Mouse (Mus musculus) E14TG2a.4 (cell line): Measurements from ENCODE around the gene Pcbd2.
"Not testable (repeated sequence)": the region's sequence is repeated elsewhere in the genome, so short reads cannot be mapped to it uniquely, and the experiment has no call there.

Source experiments
- H3K27me3 ChIP-seq: 2 replicates; pipeline ENCODE4 v1.6.1; 2014; ENCODE audit warnings: low read length, control low read depth; ENCODE audit not compliant: insufficient read depth
- H3K36me3 ChIP-seq: 2 replicates; pipeline ENCODE4 v1.6.1; 2014; ENCODE audit warnings: low read length, control low read depth; ENCODE audit not compliant: insufficient read depth
- H3K4me1 ChIP-seq: replicated peaks from 2 replicates; pipeline ENCODE4 v1.6.1; 2014; ENCODE audit warnings: low read depth, low read length, control low read depth
- H3K4me3 ChIP-seq: replicated peaks from 2 replicates; pipeline ENCODE4 v1.5.1; 2014; ENCODE audit warnings: mild to moderate bottlenecking, low read length
- H3K9me3 ChIP-seq: 2 replicates; pipeline ENCODE4 v1.6.1; 2014; ENCODE audit warnings: low read length, control low read depth
- CTCF ChIP-seq: conservative IDR thresholded peaks from 2 replicates; pipeline ENCODE4 v1.5.1; 2014; ENCODE audit warnings: low read length
- NANOG ChIP-seq: IDR thresholded peaks from 2 replicates; pipeline ENCODE4 v1.6.1; 2014; ENCODE audit warnings: borderline replicate concordance, low read length, mixed read lengths
- POU5F1 ChIP-seq: IDR thresholded peaks from 2 replicates; pipeline ENCODE4 v1.6.1; 2014; ENCODE audit warnings: low read length, borderline replicate concordance

Pcbd2 gene

GRCm38 (mm10) chr13:55727120-55727838 is at the start of gene Pcbd2:
TSS of gene Pcbd2 (plus strand) at chr13:55727368.
- Histone ChIP-seq H3K27me3 (no peaks in the 10 kb centered on the region), H3K4me3 (peak within 1 kb of the TSS; percentile 87), H3K36me3 (peaks cover 18% of the 10 kb centered on the region), H3K4me1 (peaks cover 22% of the 10 kb centered on the region), H3K9me3 (no peaks in the 10 kb centered on the region)
- no peak for TF ChIP-seq NANOG

GRCm38 (mm10) chr13:55682201-55682600 is 45.0 kb upstream of the Pcbd2 start:
- H3K27me3 ChIP-seq: no peaks in the 10 kb centered on the region
- peaks cover 12% of the 10 kb centered on the region for H3K4me1 ChIP-seq
- no peak for TF ChIP-seq CTCF
- TF ChIP-seq POU5F1: no peak
- TF ChIP-seq NANOG: no peak
- no peaks in the 10 kb centered on the region for H3K9me3 ChIP-seq
- H3K4me3 ChIP-seq: no peak overlapping the region
- H3K36me3 ChIP-seq: peaks cover 68% of the 10 kb centered on the region

- TF ChIP-seq POU5F1 (no peak), NANOG (no peak), CTCF (no peak)
- Histone ChIP-seq H3K4me1 (peaks cover 26% of the 10 kb centered on the region), H3K9me3 (no peaks in the 10 kb centered on the region), H3K36me3 (peaks cover 55% of the 10 kb centered on the region), H3K27me3 (no peaks in the 10 kb centered on the region), H3K4me3 (no peak overlapping the region)
Measured at GRCm38 (mm10) chr13:55683581-55683980, 43.6 kb upstream of the Pcbd2 start.

GRCm38 (mm10) chr13:55686107-55686633 is 41.0 kb upstream of the Pcbd2 start:
- TF ChIP-seq NANOG (no peak), POU5F1 (no peak), CTCF (no peak)
- H3K27me3 ChIP-seq: no peaks in the 10 kb centered on the region
- H3K36me3 ChIP-seq: peaks cover 29% of the 10 kb centered on the region
- H3K9me3 ChIP-seq: no peaks in the 10 kb centered on the region
- peaks cover 28% of the 10 kb centered on the region for H3K4me1 ChIP-seq
- H3K4me3 ChIP-seq: no peak overlapping the region

GRCm38 (mm10) chr13:55687927-55688602 is 39.1 kb upstream of the Pcbd2 start:
- Histone ChIP-seq H3K36me3 (peaks cover 12% of the 10 kb centered on the region; the same call in 1 of the 2 replicates), H3K4me3 (no peak overlapping the region), H3K9me3 (no peaks in the 10 kb centered on the region), H3K4me1 (peaks cover 39% of the 10 kb centered on the region), H3K27me3 (no peaks in the 10 kb centered on the region)
- TF ChIP-seq POU5F1: no peak
- TF ChIP-seq NANOG: no peak
- no peak for TF ChIP-seq CTCF

GRCm38 (mm10) chr13:55692535-55693242 is 34.5 kb upstream of the Pcbd2 start, which contains the start of gene B230219D22Rik:
TSS of gene B230219D22Rik (plus strand) at chr13:55693124.
- H3K4me1 ChIP-seq: peaks cover 58% of the 10 kb centered on the region
- no peaks in the 10 kb centered on the region for H3K9me3 ChIP-seq
- peak within 1 kb of the TSS; percentile 94 for H3K4me3 ChIP-seq
- H3K36me3 ChIP-seq: peaks cover 21% of the 10 kb centered on the region
- no peak for TF ChIP-seq POU5F1
- no peak for TF ChIP-seq CTCF
- no peak for TF ChIP-seq NANOG
- H3K27me3 ChIP-seq: no peaks in the 10 kb centered on the region

- Histone ChIP-seq H3K9me3 (no peaks in the 10 kb centered on the region), H3K4me3 (peak overlapping the region; percentile 94), H3K36me3 (peaks cover 25% of the 10 kb centered on the region), H3K4me1 (peaks cover 58% of the 10 kb centered on the region), H3K27me3 (no peaks in the 10 kb centered on the region)
- TF ChIP-seq POU5F1 (no peak), CTCF (no peak), NANOG (no peak)
Measured at GRCm38 (mm10) chr13:55693243-55693721, 33.9 kb upstream of the Pcbd2 start.

GRCm38 (mm10) chr13:55694110-55694509 is 33.1 kb upstream of the Pcbd2 start:
- Histone ChIP-seq H3K36me3 (peaks cover 33% of the 10 kb centered on the region), H3K27me3 (no peaks in the 10 kb centered on the region), H3K4me1 (peaks cover 63% of the 10 kb centered on the region), H3K9me3 (no peaks in the 10 kb centered on the region), H3K4me3 (peak overlapping the region; percentile 94)
- no peak for TF ChIP-seq CTCF
- TF ChIP-seq NANOG: no peak
- TF ChIP-seq POU5F1: no peak

GRCm38 (mm10) chr13:55695989-55696388 is 31.2 kb upstream of the Pcbd2 start:
- peaks cover 74% of the 10 kb centered on the region for H3K4me1 ChIP-seq
- H3K36me3 ChIP-seq: peaks cover 51% of the 10 kb centered on the region
- H3K4me3 ChIP-seq, H3K27me3 ChIP-seq, H3K9me3 ChIP-seq: not testable (repeated sequence)
